Mouse (Mus musculus): ENCODE results near the gene Ms4a2. TPM values are rescaled to one million over a fixed set of nuclear protein-coding genes. Genes with fewer than 3 reads are reported as not detected.

The Ms4a2 gene
- not detected in 4 replicates for total RNA-seq (2023; ENCODE audit: inconsistent age)

DNA sequence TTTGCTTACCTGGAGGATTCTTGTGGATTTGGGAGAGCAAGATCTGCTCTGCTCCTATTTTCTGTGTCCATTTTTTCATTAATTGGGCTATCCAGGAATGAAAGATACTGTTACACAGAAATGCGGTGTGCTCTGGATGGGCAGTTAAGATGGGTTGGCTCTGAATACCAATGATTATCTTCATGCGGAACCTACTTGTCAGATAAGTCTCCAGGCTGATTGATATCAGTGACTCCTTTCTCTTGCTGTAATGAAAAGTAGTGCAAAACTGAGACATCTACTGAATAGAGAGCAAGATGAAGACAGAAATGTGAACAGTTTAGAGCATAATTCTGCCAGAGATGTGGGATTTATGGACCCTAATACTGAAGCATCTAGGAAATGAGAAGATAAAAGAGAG is at the start of gene Ms4a2:
Gene Ms4a2, minus strand, starts transcription at position 169 of the 400 bp plus-strand sequence.

GRCm38 (mm10) chr19:11660459-11660858 is 36.9 kb upstream of the Ms4a2 start, which contains the start of gene Oosp2:
Oosp2 (minus strand) TSS chr19:11660559.

GRCm38 (mm10) chr19:11640732-11641131 is 17.2 kb upstream of the Ms4a2 start, which contains the start of gene Ms4a3:
Ms4a3 (minus strand) TSS chr19:11640851.

GRCm38 (mm10) chr19:11604603-11605002 is 18.9 kb downstream of the Ms4a2 start, which contains the start of gene Ms4a6d:
Ms4a6d (minus strand) TSS chr19:11604849.

Other genes starting within 250 kb of the Ms4a2 start
- 1.7 to 3.0 TPM (median 2.1 TPM) in 4 replicates for gene Ms4a4a, start 248.2 kb downstream of the Ms4a2 start, total RNA-seq (2023; ENCODE audit: inconsistent age)
- gene Ms4a4c, start 218.9 kb downstream of the Ms4a2 start, total RNA-seq (2023; ENCODE audit: inconsistent age): 171 to 202 TPM (median 193 TPM) in 4 replicates
- gene Ms4a4b, start 180.2 kb downstream of the Ms4a2 start, total RNA-seq (2023; ENCODE audit: inconsistent age): 19.0 to 28.4 TPM (median 21.9 TPM) in 4 replicates
- 17.6 to 21.8 TPM (median 20.2 TPM) in 4 replicates for gene Ms4a6c, start 154.4 kb downstream of the Ms4a2 start, total RNA-seq (2023; ENCODE audit: inconsistent age)
- 189 to 234 TPM (median 225 TPM) in 4 replicates for gene Gm8369, start 137.8 kb downstream of the Ms4a2 start, total RNA-seq (2023; ENCODE audit: inconsistent age)
- 75.6 to 97.7 TPM (median 82.5 TPM) in 4 replicates for gene Ms4a6b, start 107.2 kb downstream of the Ms4a2 start, total RNA-seq (2023; ENCODE audit: inconsistent age)
- gene Ms4a4d, start 86.9 kb downstream of the Ms4a2 start, total RNA-seq (2023; ENCODE audit: inconsistent age): 0.32 to 0.48 TPM (median 0.45 TPM) in 3 of 4 replicates, not detected in the other
- gene Ms4a6d, start 18.9 kb downstream of the Ms4a2 start, total RNA-seq (2023; ENCODE audit: inconsistent age): 2.6 to 4.4 TPM (median 2.8 TPM) in 4 replicates
- gene Ms4a3, start 17.1 kb upstream of the Ms4a2 start, total RNA-seq (2023; ENCODE audit: inconsistent age): not detected in 4 replicates
- 1.3 TPM in 1 of 4 replicates, not detected in the others for gene Oosp2, start 36.8 kb upstream of the Ms4a2 start, total RNA-seq (2023; ENCODE audit: inconsistent age)
- 0.72 to 2.3 TPM (median 1.8 TPM) in 4 replicates for gene Oosp1, start 67.4 kb upstream of the Ms4a2 start, total RNA-seq (2023; ENCODE audit: inconsistent age)
- not detected in 4 replicates for gene Oosp3, start 73.3 kb upstream of the Ms4a2 start, total RNA-seq (2023; ENCODE audit: inconsistent age)
- gene Gif, start 123.8 kb upstream of the Ms4a2 start, total RNA-seq (2023; ENCODE audit: inconsistent age): not detected in 4 replicates
- gene Mrpl16, start 146.7 kb upstream of the Ms4a2 start, total RNA-seq (2023; ENCODE audit: inconsistent age): 31.6 to 38.6 TPM (median 33.7 TPM) in 4 replicates
- gene Stx3, start 195.7 kb upstream of the Ms4a2 start, total RNA-seq (2023; ENCODE audit: inconsistent age): 0.30 to 1.5 TPM (median 0.58 TPM) in 4 replicates
- gene Olfr1417, start 215.5 kb upstream of the Ms4a2 start, total RNA-seq (2023; ENCODE audit: inconsistent age): not detected in 4 replicates
- not detected in 4 replicates for gene Olfr1418, start 237.3 kb upstream of the Ms4a2 start, total RNA-seq (2023; ENCODE audit: inconsistent age)

Measured in B cell, adult (primary cell).